8 mouse cellular contexts compared by ENCODE assay signal in genomic region chr16:16253326-16254074, GRCm38 (mm10). TPM values are rescaled to one million over a fixed set of nuclear protein-coding genes. Genes with fewer than 3 reads are reported as not detected.
DNase-seq lines count a peak whose midpoint lies in the region; TF ChIP-seq lines count a peak whose summit lies in the region.

No protein-coding gene starts in this region.

- no peaks in the 10 kb centered on the region for H3K27me3 ChIP-seq in thymus, adult 2 months (ENCODE audit: control insufficient read depth, insufficient read depth, low read length)

- TF ChIP-seq CTCF in thymus, adult 2 months (IDR thresholded peaks at IDR 0.05; ENCODE audit: borderline replicate concordance, control insufficient read depth, extremely low read depth, insufficient read depth, low read length, poor library complexity) = no peak

- 86% methylated on average over 4 of the region's 4 CpGs for WGBS in thymus, adult 2 months

- H3K4me3 ChIP-seq in thymus, adult 2 months (ENCODE audit: control insufficient read depth, insufficient read depth, low read length) = no peak overlapping the region

- no peaks in the 10 kb centered on the region for H3K36me3 ChIP-seq in thymus, adult 2 months (ENCODE audit: control insufficient read depth, insufficient read depth, low read length)

- TF ChIP-seq POLR2A in thymus, adult 2 months (IDR thresholded peaks at IDR 0.05; ENCODE audit: control insufficient read depth, extremely low read depth, insufficient read depth, low read length, poor library complexity) = no peak

- H3K4me1 ChIP-seq in thymus, adult 2 months (replicated peaks; ENCODE audit: control insufficient read depth, insufficient read depth, low read length) = no peaks in the 10 kb centered on the region

- peak; percentile 15 to 16 for DNase-seq in layer of hippocampus, postnatal 36 days
- no peak for DNase-seq in layer of hippocampus, adult 9-11 months
- peak; percentile 53 for DNase-seq in embryo, embryonic 9.5 days (ENCODE audit: extremely low spot score)
- peak; percentile 34 for DNase-seq in gastrocnemius, postnatal 25 days
- peak; percentile 4 to 5 for DNase-seq in kidney, postnatal 4 days
- no peak for DNase-seq in left cerebral cortex, adult 9 months (ENCODE audit: low spot score in 2 of 2)
- no peak for DNase-seq in thymus, adult 2 months
- no peak for DNase-seq in layer of hippocampus, adult 11-12 months (ENCODE audit: low spot score)

- no peak overlapping the region for H3K27ac ChIP-seq in thymus, adult 2 months (ENCODE audit: control insufficient read depth, insufficient read depth, low read length)

RNA-seq across cellular contexts. Expression of gene Pkp2, which starts 40.4 kb away (rescaled TPM):
- total RNA-seq in layer of hippocampus, postnatal 36 days (2021) = 10 to 100 TPM; 47.4 to 57.3 TPM
- total RNA-seq in gastrocnemius, postnatal 25 days (2021) = 1 to 10 TPM; 1.7 to 2.3 TPM
- polyA plus RNA-seq in thymus, adult 2 months (2012; rRNA removed) = 1.2 and 4.5 TPM in 2 replicates

RNA-seq across cellular contexts. Expression of gene Yars2, which starts 49.3 kb away (rescaled TPM):
- 10 to 100 TPM; 21.7 to 25.1 TPM for total RNA-seq in layer of hippocampus, postnatal 36 days (2021)
- 10 to 100 TPM; 20.1 to 21.0 TPM for total RNA-seq in gastrocnemius, postnatal 25 days (2021)
- polyA plus RNA-seq in thymus, adult 2 months (2012; rRNA removed) = 33.8 and 41.6 TPM in 2 replicates

Comparison
In these comparisons a context has a peak if more than half of its experiments do, and no peak if none do; other contexts are left out.
1. DNase-seq: peak in layer of hippocampus, postnatal 36 days (2 of 2), embryo, embryonic 9.5 days (single experiment), gastrocnemius, postnatal 25 days (single experiment) and kidney, postnatal 4 days (2 of 2); none in layer of hippocampus, adult 9-11 months (single experiment), left cerebral cortex, adult 9 months (0 of 2), thymus, adult 2 months (single experiment) and layer of hippocampus, adult 11-12 months (single experiment).
2. RNA of gene Pkp2, which starts 40.4 kb away (total RNA-seq): 47.4 to 57.3 TPM in layer of hippocampus, postnatal 36 days; 1.7 to 2.3 TPM in gastrocnemius, postnatal 25 days; every median in the first group is over 10 times any median in the second.